Mouse (Mus musculus): ENCODE data around the gene Ankrd11. TPM values are rescaled to one million over a fixed set of nuclear protein-coding genes. Genes with fewer than 3 reads are reported as not detected.

Gene Ankrd11
- polyA plus RNA-seq, 1 experiment from 2014 or later = 58.2 TPM

GRCm38 (mm10) chr8:122993740-122994139 lies 48.3 kb downstream of the Ankrd11 start:
- H3K9ac ChIP-seq = no peak overlapping the region
- no peaks in the 10 kb centered on the region for H3K9me3 ChIP-seq
- H3K4me3 ChIP-seq = no peak overlapping the region
- WGBS = 44% methylated on average over 5 of the region's 5 CpGs
- H3K4me1 ChIP-seq (replicated peaks) = peaks cover 47% of the 10 kb centered on the region
- H3K27me3 ChIP-seq = no peaks in the 10 kb centered on the region
- no peak overlapping the region for H3K27ac ChIP-seq (replicated peaks)
- H3K4me2 ChIP-seq = no peak overlapping the region
- H3K36me3 ChIP-seq = no peaks in the 10 kb centered on the region
- no peak for ATAC-seq (ENCODE audit: low read depth)

- Histone ChIP-seq H3K36me3 (no peaks in the 10 kb centered on the region), H3K4me3 (no peak overlapping the region), H3K4me2 (no peak overlapping the region), H3K4me1 (replicated peaks) (peaks cover 44% of the 10 kb centered on the region), H3K27ac (replicated peaks) (no peak overlapping the region), H3K27me3 (no peaks in the 10 kb centered on the region), H3K9me3 (no peaks in the 10 kb centered on the region), H3K9ac (no peak overlapping the region)
- ATAC-seq (ENCODE audit: low read depth) = no peak
- 86% methylated on average over 3 of the region's 3 CpGs for WGBS
Observed at GRCm38 (mm10) chr8:122993031-122993430, 49.0 kb downstream of the Ankrd11 start.

- ATAC-seq (ENCODE audit: low read depth) = no peak
- Histone ChIP-seq H3K36me3 (no peaks in the 10 kb centered on the region), H3K9me3 (no peaks in the 10 kb centered on the region), H3K27me3 (no peaks in the 10 kb centered on the region), H3K4me2 (no peak overlapping the region), H3K27ac (replicated peaks) (no peak overlapping the region), H3K4me1 (replicated peaks) (peaks cover 51% of the 10 kb centered on the region), H3K4me3 (no peak overlapping the region), H3K9ac (no peak overlapping the region)
- 15% methylated on average over 2 of the region's 2 CpGs for WGBS
Observed at GRCm38 (mm10) chr8:122992296-122992695, 49.8 kb downstream of the Ankrd11 start.

- Histone ChIP-seq H3K36me3 (no peaks in the 10 kb centered on the region), H3K4me3 (no peak overlapping the region), H3K4me1 (replicated peaks) (peaks cover 55% of the 10 kb centered on the region), H3K9me3 (no peaks in the 10 kb centered on the region), H3K9ac (no peak overlapping the region), H3K4me2 (no peak overlapping the region), H3K27me3 (no peaks in the 10 kb centered on the region), H3K27ac (replicated peaks) (no peak overlapping the region)
- ATAC-seq (ENCODE audit: low read depth) = no peak
- 94% methylated on average over 5 of the region's 5 CpGs for WGBS
Observed at GRCm38 (mm10) chr8:122991368-122991767, 50.7 kb downstream of the Ankrd11 start.

DNA sequence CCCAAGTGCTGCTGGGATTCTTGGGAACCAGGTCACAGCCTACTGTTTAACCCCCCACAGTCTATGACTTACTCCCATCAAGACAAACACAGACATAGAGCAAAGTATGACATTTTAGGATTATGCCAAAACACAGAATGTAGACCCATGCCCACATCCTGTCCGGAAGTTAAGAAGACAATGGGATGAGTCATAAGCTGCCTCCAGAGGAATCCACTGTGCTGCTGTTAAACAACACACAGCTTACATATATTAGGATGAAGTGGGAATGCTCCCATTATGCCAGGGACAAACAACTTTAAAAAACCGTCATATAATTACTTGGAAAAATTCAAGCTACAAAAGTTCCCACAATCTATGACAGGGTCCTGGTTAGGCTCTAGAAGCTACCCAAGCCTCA lies 52.1 kb downstream of the Ankrd11 start:
- no peak overlapping the region for H3K9ac ChIP-seq
- no peaks in the 10 kb centered on the region for H3K27me3 ChIP-seq
- WGBS = 84% methylated on average over 2 of the region's 2 CpGs
- ATAC-seq (ENCODE audit: low read depth) = no peak
- H3K9me3 ChIP-seq = no peaks in the 10 kb centered on the region
- no peaks in the 10 kb centered on the region for H3K36me3 ChIP-seq
- H3K4me2 ChIP-seq = no peak overlapping the region
- no peak overlapping the region for H3K4me3 ChIP-seq
- no peak overlapping the region for H3K27ac ChIP-seq (replicated peaks)
- peaks cover 58% of the 10 kb centered on the region for H3K4me1 ChIP-seq (replicated peaks)

DNA sequence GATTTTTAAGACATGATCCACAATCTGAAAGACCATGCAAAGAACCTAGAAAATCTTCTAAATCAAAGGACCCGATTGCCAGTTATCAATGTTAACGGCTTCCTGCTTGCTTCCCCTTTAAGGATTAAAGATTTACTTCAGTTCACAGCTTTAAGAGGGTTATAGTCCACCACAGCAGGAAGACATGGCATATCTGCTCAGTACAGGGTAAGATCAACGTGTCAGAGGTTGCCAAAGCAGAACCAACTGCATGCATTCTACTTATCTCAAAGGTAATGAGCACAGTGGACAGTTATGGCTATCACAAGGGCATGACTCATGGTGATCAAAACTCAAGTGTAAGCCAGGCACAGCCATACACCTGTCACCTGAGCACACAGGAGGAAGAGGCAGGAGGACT lies 53.1 kb downstream of the Ankrd11 start:
- Histone ChIP-seq H3K4me2 (no peak overlapping the region), H3K9me3 (no peaks in the 10 kb centered on the region), H3K27ac (replicated peaks) (no peak overlapping the region), H3K9ac (no peak overlapping the region), H3K36me3 (no peaks in the 10 kb centered on the region), H3K4me3 (no peak overlapping the region), H3K4me1 (replicated peaks) (peaks cover 47% of the 10 kb centered on the region), H3K27me3 (no peaks in the 10 kb centered on the region)
- ATAC-seq (ENCODE audit: low read depth) = no peak
- WGBS = 91% methylated on average over 3 of the region's 3 CpGs

GRCm38 (mm10) chr8:122987255-122987654 lies 54.8 kb downstream of the Ankrd11 start:
- no peak for ATAC-seq (ENCODE audit: low read depth)
- Histone ChIP-seq H3K4me2 (no peak overlapping the region), H3K27ac (replicated peaks) (no peak overlapping the region), H3K9ac (no peak overlapping the region), H3K36me3 (no peaks in the 10 kb centered on the region), H3K9me3 (no peaks in the 10 kb centered on the region), H3K4me3 (no peak overlapping the region), H3K4me1 (replicated peaks) (peaks cover 32% of the 10 kb centered on the region), H3K27me3 (no peaks in the 10 kb centered on the region)
- WGBS = 52% methylated on average over 2 of the region's 2 CpGs

DNA sequence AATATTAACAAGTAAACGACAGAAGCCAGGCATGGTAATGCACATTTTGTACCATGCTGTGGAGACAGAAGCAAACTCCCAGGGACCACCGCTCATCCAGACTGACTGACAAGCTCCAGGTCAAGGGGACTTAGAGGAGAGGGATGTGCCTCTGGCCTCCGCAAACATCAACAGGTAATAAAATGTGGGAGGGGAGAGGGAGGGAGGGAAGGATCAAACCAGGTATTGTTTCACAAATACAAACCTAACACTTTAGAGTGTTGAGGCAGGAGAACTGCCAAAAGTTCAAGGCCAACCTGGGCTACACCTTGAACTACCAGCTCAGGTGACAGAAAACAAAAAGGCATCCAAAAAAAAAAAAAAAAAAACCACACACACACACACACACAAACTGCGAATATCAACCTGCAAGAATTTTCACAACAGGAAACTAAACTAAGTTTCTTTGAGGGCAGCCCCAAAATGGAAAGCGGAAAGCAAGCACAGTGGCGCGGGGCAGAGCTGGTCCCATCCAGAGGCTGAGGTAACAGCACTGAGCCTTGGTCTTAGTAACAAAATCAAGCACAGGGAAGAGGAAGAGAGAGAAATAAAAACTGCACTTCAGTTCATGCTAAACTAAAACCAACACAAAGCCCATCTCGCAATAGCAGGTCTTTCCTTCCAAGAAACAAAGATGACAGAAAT lies 55.4 kb downstream of the Ankrd11 start:
- Histone ChIP-seq H3K4me2 (no peak overlapping the region), H3K4me3 (no peak overlapping the region), H3K27ac (replicated peaks) (no peak overlapping the region), H3K9ac (no peak overlapping the region), H3K9me3 (no peaks in the 10 kb centered on the region), H3K4me1 (replicated peaks) (peaks cover 26% of the 10 kb centered on the region), H3K36me3 (no peaks in the 10 kb centered on the region), H3K27me3 (no peaks in the 10 kb centered on the region)
- no peak for ATAC-seq (ENCODE audit: low read depth)
- WGBS = 77% methylated on average over 8 of the region's 8 CpGs

DNA sequence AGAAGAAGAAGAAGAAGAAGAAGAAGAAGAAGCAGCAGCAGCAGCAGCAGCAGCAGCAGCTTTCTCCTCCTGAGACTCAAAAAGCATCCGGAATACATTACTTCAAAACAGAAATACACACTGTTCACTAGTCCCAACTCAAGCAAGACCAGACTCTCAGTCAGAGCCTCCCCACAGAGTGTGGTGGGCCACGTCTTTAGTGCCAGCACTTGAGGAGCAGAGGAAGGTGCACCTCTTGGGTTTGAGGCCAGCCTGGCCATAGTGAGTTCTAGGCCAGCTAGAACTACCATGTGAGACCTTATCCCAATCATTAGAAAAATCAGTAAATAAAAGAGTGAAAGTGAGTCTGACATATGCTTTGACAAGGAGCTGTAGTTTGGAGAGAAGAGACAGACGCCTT lies 57.9 kb downstream of the Ankrd11 start:
- Histone ChIP-seq H3K9me3 (no peaks in the 10 kb centered on the region), H3K9ac (no peak overlapping the region), H3K27me3 (no peaks in the 10 kb centered on the region), H3K27ac (replicated peaks) (no peak overlapping the region), H3K4me1 (replicated peaks) (peaks cover 29% of the 10 kb centered on the region), H3K36me3 (no peaks in the 10 kb centered on the region), H3K4me3 (no peak overlapping the region), H3K4me2 (no peak overlapping the region)
- WGBS = 91% methylated on average over 3 of the region's 3 CpGs
- no peak for ATAC-seq (ENCODE audit: low read depth)

GRCm38 (mm10) chr8:122983178-122983942 lies 58.7 kb downstream of the Ankrd11 start:
- Histone ChIP-seq H3K9me3 (no peaks in the 10 kb centered on the region), H3K4me3 (no peak overlapping the region), H3K36me3 (no peaks in the 10 kb centered on the region), H3K27ac (replicated peaks) (no peak overlapping the region), H3K4me2 (no peak overlapping the region), H3K4me1 (replicated peaks) (peaks cover 29% of the 10 kb centered on the region), H3K9ac (no peak overlapping the region), H3K27me3 (no peaks in the 10 kb centered on the region)
- 79% methylated on average over 19 of the region's 19 CpGs for WGBS
- no peak for ATAC-seq (ENCODE audit: low read depth)

DNA sequence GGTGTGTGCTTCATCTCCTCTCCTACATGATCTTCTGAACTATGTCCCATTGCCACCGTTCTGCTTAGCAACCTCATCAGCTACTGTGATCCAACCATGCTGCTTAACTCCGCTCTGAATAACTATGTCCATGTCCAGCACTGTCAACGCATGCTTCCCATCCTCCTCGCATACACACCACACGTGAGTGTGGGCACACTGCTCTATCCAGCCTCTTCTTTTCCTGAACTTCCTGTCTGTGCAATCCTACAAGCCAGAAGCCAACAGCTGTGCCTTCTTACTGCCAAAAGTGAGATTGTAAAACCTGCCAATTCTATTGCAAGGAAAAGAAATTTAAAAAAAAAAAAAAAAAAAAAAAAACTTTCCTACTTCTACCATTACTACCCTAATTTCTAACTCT lies 60.4 kb downstream of the Ankrd11 start:
- no peak overlapping the region for H3K27ac ChIP-seq (replicated peaks)
- no peak for ATAC-seq (ENCODE audit: low read depth)

GRCm38 (mm10) chr8:122979865-122980509 lies 62.1 kb downstream of the Ankrd11 start:
- no peak for ATAC-seq (ENCODE audit: low read depth)
- H3K9me3 ChIP-seq = no peaks in the 10 kb centered on the region
- H3K4me1 ChIP-seq (replicated peaks) = peaks cover 10% of the 10 kb centered on the region
- no peak overlapping the region; the same call in 1 of the 2 replicates for H3K27ac ChIP-seq (replicated peaks)
- H3K27me3 ChIP-seq = no peaks in the 10 kb centered on the region
- H3K4me3 ChIP-seq = no peak overlapping the region
- no peaks in the 10 kb centered on the region for H3K36me3 ChIP-seq
- no peak overlapping the region for H3K9ac ChIP-seq
- no peak overlapping the region for H3K4me2 ChIP-seq
- WGBS = 71% methylated on average over 10 of the region's 10 CpGs

More for the DNA sequence above, 60.4 kb downstream of the Ankrd11 start:
- 92% methylated on average over 5 of the region's 5 CpGs for WGBS
- Histone ChIP-seq H3K4me3 (no peak overlapping the region), H3K9ac (no peak overlapping the region), H3K9me3 (no peaks in the 10 kb centered on the region), H3K4me2 (no peak overlapping the region), H3K27me3 (no peaks in the 10 kb centered on the region), H3K36me3 (no peaks in the 10 kb centered on the region), H3K4me1 (replicated peaks) (peaks cover 17% of the 10 kb centered on the region)
